Mouse (Mus musculus) hindbrain, embryonic 13.5 days (tissue): ENCODE measurements at regions not wholly inside any gene's neighbourhood (a gene's known extent, or its start where the extent isn't known, plus 50 kb on each side); places are given as distances from the start of the nearest gene placed in this dataset.
A peak's percentile ranks its signal among the peaks of the same experiment; 100 is the strongest.

Source experiments
- ATAC-seq: fragments of 200-750 bp; cut with Nextera tagmentation; 2 replicates; pipeline ENCODE4 v1.8.0; 2017; ENCODE audit warnings: moderate TSS enrichment; ENCODE audit not compliant: low FRiP score
- H3K27ac ChIP-seq: fragments of 300-500 bp; sonication (generic); 2 replicates; pipeline ENCODE4 v1.5.1; 2015; ENCODE audit warnings: inconsistent platforms, mild to moderate bottlenecking, moderate library complexity
- H3K27me3 ChIP-seq: fragments of 300-500 bp; sonication (generic); 2 replicates; pipeline ENCODE4 v1.6.1; 2015; ENCODE audit warnings: mild to moderate bottlenecking, inconsistent platforms
- H3K36me3 ChIP-seq: fragments of 300-500 bp; sonication (generic); 2 replicates; pipeline ENCODE4 v1.6.1; 2015; ENCODE audit warnings: mild to moderate bottlenecking, inconsistent platforms
- H3K4me1 ChIP-seq: fragments of 300-500 bp; sonication (generic); replicated peaks from 2 replicates; pipeline ENCODE4 v1.6.1; 2015; ENCODE audit warnings: inconsistent platforms
- H3K4me2 ChIP-seq: fragments of 300-500 bp; sonication (generic); 2 replicates; pipeline ENCODE4 v1.6.1; 2015; ENCODE audit warnings: inconsistent platforms, mild to moderate bottlenecking, moderate library complexity
- H3K4me3 ChIP-seq: fragments of 300-500 bp; sonication (generic); 2 replicates; pipeline ENCODE4 v1.5.1; 2015; ENCODE audit warnings: mild to moderate bottlenecking, inconsistent platforms
- H3K9ac ChIP-seq: fragments of 300-500 bp; sonication (generic); 2 replicates; pipeline ENCODE4 v1.6.1; 2015; ENCODE audit warnings: mild to moderate bottlenecking, inconsistent platforms
- H3K9me3 ChIP-seq: fragments of 300-500 bp; sonication (generic); 2 replicates; pipeline ENCODE4 v1.6.1; 2016; ENCODE audit warnings: inconsistent platforms
- WGBS: fragments of 180-500 bp; shearing (Covaris S2); methylation state at CpG from one replicate; pipeline ENCODE4 v1.1.7; 2015; 5-methylcytosine and 5-hydroxymethylcytosine counted together

GRCm38 (mm10) chr1:130309746-130310145 is 113.1 kb downstream of the Cd55b start:
- H3K4me3 ChIP-seq: no peak overlapping the region
- no peaks in the 10 kb centered on the region for H3K9me3 ChIP-seq
- no peak overlapping the region for H3K9ac ChIP-seq
- no peak for ATAC-seq
- no peaks in the 10 kb centered on the region for H3K27me3 ChIP-seq
- no peaks in the 10 kb centered on the region for H3K36me3 ChIP-seq
- H3K27ac ChIP-seq: no peak overlapping the region
- WGBS: 78% methylated on average over 2 of the region's 2 CpGs
- no peak overlapping the region for H3K4me2 ChIP-seq
- H3K4me1 ChIP-seq: no peaks in the 10 kb centered on the region

GRCm38 (mm10) chr1:130301828-130302386 is 120.9 kb downstream of the Cd55b start:
- Histone ChIP-seq H3K9me3 (no peaks in the 10 kb centered on the region), H3K4me1 (peaks cover 18% of the 10 kb centered on the region), H3K9ac (no peak overlapping the region), H3K27me3 (no peaks in the 10 kb centered on the region), H3K27ac (no peak overlapping the region), H3K4me3 (no peak overlapping the region), H3K4me2 (peak overlapping the region; percentile 33), H3K36me3 (no peaks in the 10 kb centered on the region)
- ATAC-seq: peak; percentile 43; the same call in 1 of the 2 replicates
- WGBS: 45% methylated on average over 11 of the region's 11 CpGs

- Histone ChIP-seq H3K27me3 (no peaks in the 10 kb centered on the region), H3K4me3 (peak overlapping the region; percentile 10), H3K9ac (peak overlapping the region; percentile 26), H3K9me3 (no peaks in the 10 kb centered on the region), H3K27ac (peak overlapping the region; percentile 49), H3K4me2 (peak overlapping the region; percentile 37), H3K4me1 (peaks cover 18% of the 10 kb centered on the region), H3K36me3 (no peaks in the 10 kb centered on the region)
- peak; percentile 90 for ATAC-seq
- 6% methylated on average over 13 of the region's 13 CpGs for WGBS
These were observed 122.6 kb downstream of the Cd55b start for GRCm38 (mm10) chr1:130300065-130300815.

- Histone ChIP-seq H3K27ac (peak overlapping the region; percentile 49; the same call in 1 of the 2 replicates), H3K4me1 (peaks cover 18% of the 10 kb centered on the region), H3K9me3 (no peaks in the 10 kb centered on the region), H3K4me3 (peak overlapping the region; percentile 10; the same call in 1 of the 2 replicates), H3K36me3 (no peaks in the 10 kb centered on the region), H3K9ac (no peak overlapping the region), H3K27me3 (no peaks in the 10 kb centered on the region), H3K4me2 (peak overlapping the region; percentile 37)
- no peak for ATAC-seq
- WGBS: 8% methylated on average over 4 of the region's 4 CpGs
These were observed 123.2 kb downstream of the Cd55b start for GRCm38 (mm10) chr1:130299641-130300040.

GRCm38 (mm10) chr1:130299069-130299468 is 123.7 kb downstream of the Cd55b start:
- H3K36me3 ChIP-seq: no peaks in the 10 kb centered on the region
- no peaks in the 10 kb centered on the region for H3K27me3 ChIP-seq
- no peak overlapping the region for H3K9ac ChIP-seq
- no peaks in the 10 kb centered on the region for H3K9me3 ChIP-seq
- no peak for ATAC-seq
- no peak overlapping the region for H3K4me3 ChIP-seq
- H3K27ac ChIP-seq: no peak overlapping the region
- peaks cover 18% of the 10 kb centered on the region for H3K4me1 ChIP-seq
- WGBS: 61% methylated on average over 3 of the region's 3 CpGs
- H3K4me2 ChIP-seq: no peak overlapping the region

- ATAC-seq: no peak
- Histone ChIP-seq H3K27me3 (no peaks in the 10 kb centered on the region), H3K4me3 (no peak overlapping the region), H3K27ac (no peak overlapping the region), H3K4me1 (peaks cover 18% of the 10 kb centered on the region), H3K9me3 (no peaks in the 10 kb centered on the region), H3K36me3 (no peaks in the 10 kb centered on the region), H3K9ac (no peak overlapping the region), H3K4me2 (no peak overlapping the region)
- 93% methylated on average over 1 of the region's 1 CpGs for WGBS
These were observed 124.2 kb downstream of the Cd55b start for GRCm38 (mm10) chr1:130298636-130299035.

- no peak overlapping the region for H3K4me3 ChIP-seq
- H3K27ac ChIP-seq: no peak overlapping the region
- no peaks in the 10 kb centered on the region for H3K36me3 ChIP-seq
- H3K9ac ChIP-seq: no peak overlapping the region
- H3K4me2 ChIP-seq: no peak overlapping the region
- no peak for ATAC-seq
- no peaks in the 10 kb centered on the region for H3K9me3 ChIP-seq
- no peaks in the 10 kb centered on the region for H3K27me3 ChIP-seq
- H3K4me1 ChIP-seq: peaks cover 18% of the 10 kb centered on the region
- 50% methylated on average over 2 of the region's 2 CpGs for WGBS
These were observed 125.3 kb downstream of the Cd55b start for GRCm38 (mm10) chr1:130297471-130297870.

- 94% methylated on average over 6 of the region's 6 CpGs for WGBS
- no peak for ATAC-seq
- Histone ChIP-seq H3K4me3 (no peak overlapping the region), H3K4me1 (no peaks in the 10 kb centered on the region), H3K4me2 (no peak overlapping the region), H3K9me3 (no peaks in the 10 kb centered on the region), H3K9ac (no peak overlapping the region), H3K27ac (no peak overlapping the region), H3K36me3 (no peaks in the 10 kb centered on the region), H3K27me3 (no peaks in the 10 kb centered on the region)
These were observed 136.9 kb downstream of the Cd55b start for GRCm38 (mm10) chr1:130285882-130286281.

- H3K27me3 ChIP-seq: no peaks in the 10 kb centered on the region
- 74% methylated on average over 3 of the region's 3 CpGs for WGBS
- ATAC-seq: no peak
These were observed 140.7 kb downstream of the Cd55b start for GRCm38 (mm10) chr1:130282153-130282552.

GRCm38 (mm10) chr1:130279180-130279579 is 143.6 kb downstream of the Cd55b start:
- ATAC-seq: no peak
- Histone ChIP-seq H3K27ac (no peak overlapping the region), H3K4me2 (no peak overlapping the region), H3K4me1 (no peaks in the 10 kb centered on the region), H3K9ac (no peak overlapping the region), H3K9me3 (peaks cover 7% of the 10 kb centered on the region; the same call in 1 of the 2 replicates), H3K27me3 (no peaks in the 10 kb centered on the region), H3K4me3 (no peak overlapping the region), H3K36me3 (no peaks in the 10 kb centered on the region)

More at GRCm38 (mm10) chr1:130282153-130282552, 140.7 kb downstream of the Cd55b start:
- Histone ChIP-seq H3K4me2 (no peak overlapping the region), H3K9me3 (peaks cover 7% of the 10 kb centered on the region; the same call in 1 of the 2 replicates), H3K4me1 (no peaks in the 10 kb centered on the region), H3K36me3 (no peaks in the 10 kb centered on the region), H3K9ac (no peak overlapping the region), H3K27ac (no peak overlapping the region), H3K4me3 (no peak overlapping the region)

GRCm38 (mm10) chr1:130278000-130278536 is 144.7 kb downstream of the Cd55b start:
- Histone ChIP-seq H3K27ac (no peak overlapping the region), H3K4me3 (no peak overlapping the region), H3K27me3 (no peaks in the 10 kb centered on the region), H3K4me2 (no peak overlapping the region), H3K9me3 (peaks cover 7% of the 10 kb centered on the region; the same call in 1 of the 2 replicates), H3K36me3 (no peaks in the 10 kb centered on the region), H3K9ac (no peak overlapping the region), H3K4me1 (no peaks in the 10 kb centered on the region)
- ATAC-seq: no peak

GRCm38 (mm10) chr1:130276885-130277284 is 145.9 kb downstream of the Cd55b start:
- Histone ChIP-seq H3K9ac (no peak overlapping the region), H3K4me3 (no peak overlapping the region), H3K27ac (no peak overlapping the region), H3K36me3 (no peaks in the 10 kb centered on the region), H3K27me3 (no peaks in the 10 kb centered on the region), H3K4me2 (no peak overlapping the region), H3K9me3 (peaks cover 7% of the 10 kb centered on the region; the same call in 1 of the 2 replicates), H3K4me1 (no peaks in the 10 kb centered on the region)
- WGBS: 78% methylated on average over 3 of the region's 3 CpGs
- no peak for ATAC-seq
